Mouse (Mus musculus): Measurements from ENCODE around the gene Meltf. TPM values are rescaled to one million over a fixed set of nuclear protein-coding genes. Genes with fewer than 3 reads are reported as not detected.

The Meltf gene
- total RNA-seq, 2 experiments from 2014 or later = 0.04 TPM; not detected in 1

Other genes with a start within 250 kb of the Meltf start
- 10 to 100 TPM; 26.4 to 30.9 TPM for gene Dlg1, start 215.4 kb upstream of the Meltf start, total RNA-seq (2021)
- 1 to 10 TPM; 1.8 to 4.7 TPM for gene Pigz, start 55.0 kb downstream of the Meltf start, total RNA-seq (2021)
- 10 to 100 TPM; 43.1 to 43.3 TPM for gene 0610012G03Rik, start 69.7 kb downstream of the Meltf start, total RNA-seq (2021)
- gene Ncbp2, start 69.7 kb downstream of the Meltf start, total RNA-seq (2021) = 10 to 100 TPM; 16.3 to 20.6 TPM
- 10 to 100 TPM; 11.0 to 11.3 TPM for gene Senp5, start 124.5 kb downstream of the Meltf start, total RNA-seq (2021)
- 10 to 100 TPM; 18.9 to 19.7 TPM for gene Pak2, start 200.5 kb downstream of the Meltf start, total RNA-seq (2021)
- 10 to 100 TPM; 12.3 to 12.9 TPM for gene Pigx, start 220.9 kb downstream of the Meltf start, total RNA-seq (2021)
- 1 to 10 TPM; 6.1 to 7.6 TPM for gene Cep19, start 221.0 kb downstream of the Meltf start, total RNA-seq (2021)

Measured in gastrocnemius, postnatal 14 days (tissue).